Mouse (Mus musculus): ENCODE results near the gene Khk. TPM values are rescaled to one million over a fixed set of nuclear protein-coding genes. Genes with fewer than 3 reads are reported as not detected.

Gene Khk
- total RNA-seq, 2 experiments from 2014 or later, result 26.7 to 29.8 TPM

DNA sequence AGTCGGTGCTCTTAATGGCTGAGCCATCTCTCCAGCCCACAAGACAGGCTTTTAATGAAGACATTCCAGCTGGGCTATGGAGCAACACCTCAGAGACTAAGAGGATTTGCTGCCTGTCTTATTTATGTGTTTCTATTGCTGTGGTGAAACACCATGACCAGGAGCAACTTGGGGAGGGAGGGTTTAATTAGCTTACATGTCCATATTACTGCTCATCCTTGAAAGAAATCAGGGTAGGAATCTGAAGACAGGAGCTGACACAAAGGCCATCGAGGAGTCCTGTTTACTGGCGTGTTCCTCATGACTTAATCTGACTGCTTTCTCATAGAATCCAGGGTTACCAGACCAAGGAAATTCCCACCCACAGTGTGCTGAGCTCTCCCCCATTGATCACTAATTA is 42.7 kb downstream of the Khk start:
- no peak for DNase-seq (ENCODE audit: low spot score in 2 of 2)

DNA sequence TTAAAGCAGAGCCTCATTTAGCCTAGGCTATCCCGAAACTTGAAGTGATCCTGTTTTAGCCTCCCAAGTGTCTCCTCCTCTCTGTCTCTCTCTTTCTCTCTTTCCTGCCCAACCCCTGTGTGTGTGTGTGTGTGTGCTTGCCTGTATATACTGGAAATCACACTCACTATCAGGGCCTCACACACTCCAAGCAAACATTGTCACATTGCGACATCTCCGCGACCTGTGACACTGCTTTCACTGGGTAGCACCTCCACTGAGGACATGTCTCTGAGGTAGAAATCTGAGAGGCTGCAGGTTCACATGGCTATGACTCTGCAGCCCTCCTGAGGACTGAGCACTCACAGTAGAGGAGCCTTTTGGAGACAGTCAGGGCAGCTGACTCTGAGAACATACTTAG is 45.0 kb downstream of the Khk start:
- no peak for DNase-seq (ENCODE audit: low spot score in 2 of 2)

DNA sequence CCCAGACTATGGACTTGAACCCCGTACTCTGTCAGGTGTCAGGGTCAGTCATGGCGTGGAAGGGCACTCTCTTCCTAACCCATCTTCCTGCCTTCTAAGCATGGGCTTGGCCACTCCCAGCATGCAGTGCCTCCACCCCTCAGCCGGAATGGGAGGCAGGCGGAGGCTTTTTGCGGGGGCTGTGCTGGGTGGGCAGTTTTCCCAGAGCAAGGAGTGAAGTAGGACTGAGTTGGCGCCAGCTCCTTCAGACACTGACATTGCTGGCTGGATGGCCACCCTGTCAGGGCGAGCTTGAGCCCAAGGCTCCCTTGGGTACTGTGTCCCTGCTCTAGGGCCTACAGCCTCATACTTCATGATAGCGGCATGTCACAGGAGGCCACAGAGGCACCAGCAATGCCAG is 47.2 kb downstream of the Khk start, which contains the start of gene Tcf23:
Gene Tcf23 (plus strand): TSS at position 247 of the 400 bp plus-strand sequence.
- peak in 1 of 2 experiments; percentile 40 for DNase-seq (ENCODE audit: low spot score in 2 of 2)

DNA sequence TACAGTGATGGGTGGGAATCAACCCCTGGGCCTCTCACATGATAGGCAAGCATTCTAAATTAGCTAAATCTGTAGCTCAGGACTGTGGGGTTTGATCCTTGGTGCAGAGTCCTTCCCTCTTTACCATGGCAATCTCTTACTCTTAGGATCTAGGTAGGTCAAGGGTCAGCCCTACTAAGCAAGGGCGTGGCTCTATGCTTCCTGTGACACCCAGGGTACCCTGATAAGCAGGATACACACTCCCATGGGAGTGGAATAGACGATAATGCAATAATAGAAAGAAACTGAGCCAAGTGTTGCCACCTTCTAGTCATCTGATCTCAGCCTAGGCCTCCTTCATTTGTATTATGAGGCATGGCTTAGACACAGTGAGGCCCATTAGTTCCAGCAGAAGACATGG is 48.2 kb downstream of the Khk start:
- no peak for DNase-seq (ENCODE audit: low spot score in 2 of 2)

DNA sequence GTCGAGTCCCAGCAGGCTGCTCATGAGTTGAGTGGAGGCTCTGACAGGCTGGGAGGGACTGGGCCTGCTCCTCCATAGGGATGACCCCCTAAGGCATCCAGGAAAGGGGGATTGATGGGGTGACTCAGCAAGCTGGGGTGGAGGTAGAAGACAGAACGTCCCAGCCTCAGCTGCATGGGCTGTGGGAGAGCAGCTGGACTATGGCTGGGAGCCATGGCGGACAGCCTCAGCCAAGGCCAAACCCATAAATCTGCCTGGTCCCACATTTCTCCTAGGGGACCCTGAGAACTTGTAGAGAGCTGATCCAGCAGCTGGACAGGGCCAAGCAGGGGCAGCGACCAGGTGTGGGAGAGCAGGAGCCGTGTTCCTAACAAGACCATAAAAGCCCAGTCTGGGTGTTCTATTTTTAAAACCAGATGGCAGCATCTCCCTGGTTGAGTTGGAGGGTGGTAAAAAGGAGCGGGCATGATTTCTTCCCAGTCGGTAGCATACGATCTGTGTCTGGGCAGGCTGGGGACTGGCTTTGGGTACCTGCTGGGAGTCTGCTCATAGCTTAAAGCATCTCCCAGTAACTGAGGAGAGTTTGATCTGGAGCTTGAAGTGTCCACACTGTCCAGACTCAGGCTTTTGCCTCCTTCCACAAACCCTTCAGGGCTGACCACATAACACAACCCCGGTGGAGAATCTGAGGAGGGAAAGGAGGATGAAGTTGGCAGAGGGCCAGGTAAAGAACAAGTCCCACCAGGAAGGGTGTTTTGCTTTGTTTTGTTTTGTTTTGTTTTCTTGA is 53.8 kb downstream of the Khk start:
- DNase-seq (ENCODE audit: low spot score in 2 of 2), result peak in 1 of 2 experiments; percentile 56

Other genes with a start within 250 kb of the Khk start
- gene Dpysl5, start 209.9 kb upstream of the Khk start, total RNA-seq (2021), result 1 to 10 TPM; 5.6 to 7.4 TPM
- gene Mapre3, start 106.8 kb upstream of the Khk start, total RNA-seq (2021), result 10 to 100 TPM; 60.9 to 65.0 TPM
- 10 to 100 TPM; 56.9 to 58.3 TPM for gene Tmem214, start 53.4 kb upstream of the Khk start, total RNA-seq (2021)
- gene Agbl5, start 32.7 kb upstream of the Khk start, total RNA-seq (2021), result 10 to 100 TPM in 1 of 2 experiments, 1 to 10 TPM in 1; 8.3 to 10.0 TPM
- 100 to 1,000 TPM; 171 to 194 TPM for gene Ost4, start 13.6 kb upstream of the Khk start, total RNA-seq (2021)
- 100 to 1,000 TPM in 1 of 2 experiments, 10 to 100 TPM in 1; 86.8 to 104 TPM for gene Emilin1, start 8.0 kb upstream of the Khk start, total RNA-seq (2021)
- gene Cgref1, start 24.2 kb downstream of the Khk start, total RNA-seq (2021), result 1 to 10 TPM; 9.5 to 10.0 TPM
- gene Preb, start 38.9 kb downstream of the Khk start, total RNA-seq (2021), result 10 to 100 TPM; 97.3 to 99.7 TPM
- under 1 TPM in 1 of 2 experiments, not detected in 1; 0.10 TPM for gene Tcf23, start 47.2 kb downstream of the Khk start, total RNA-seq (2021)
- 100 to 1,000 TPM in 1 of 2 experiments, 10 to 100 TPM in 1; 92.4 to 102 TPM for gene Atraid, start 126.9 kb downstream of the Khk start, total RNA-seq (2021)
- gene Slc5a6, start 127.5 kb downstream of the Khk start, total RNA-seq (2021), result 10 to 100 TPM in 1 of 2 experiments, 1 to 10 TPM in 1; 8.2 to 13.8 TPM
- gene Cad, start 133.3 kb downstream of the Khk start, total RNA-seq (2021), result 10 to 100 TPM; 40.4 to 41.0 TPM
- gene Dnajc5g, start 184.9 kb downstream of the Khk start, total RNA-seq (2021), result not detected
- gene Slc30a3, start 186.8 kb downstream of the Khk start, total RNA-seq (2021), result not detected
- gene Trim54, start 195.3 kb downstream of the Khk start, total RNA-seq (2021), result 100 to 1,000 TPM; 139 to 160 TPM
- under 1 TPM in 1 of 2 experiments, not detected in 1; 0.62 TPM for gene Ucn, start 217.4 kb downstream of the Khk start, total RNA-seq (2021)
- 10 to 100 TPM; 43.4 to 51.8 TPM for gene Mpv17, start 232.8 kb downstream of the Khk start, total RNA-seq (2021)